Mouse (Mus musculus) G1E (cell line): Measurements from ENCODE around the gene Atf7ip. TPM values are rescaled to one million over a fixed set of nuclear protein-coding genes. Genes with fewer than 3 reads are reported as not detected.

Experiments
- ATAC-seq: 2 replicates; pipeline ENCODE4 v1.8.0; 2016; ENCODE audit warnings: mild to moderate bottlenecking; ENCODE audit not compliant: insufficient number of reproducible peaks, poor library complexity, low FRiP score, severe bottlenecking; ENCODE audit errors: extremely low read depth
- DNase-seq: peaks from one replicate; pipeline ENCODE4 v3.0.0; 2012; ENCODE audit warnings: low spot score
- H3K27me3 ChIP-seq: 2 replicates; pipeline ENCODE4 v1.6.1; 2012; ENCODE audit warnings: mild to moderate bottlenecking, low read length, inconsistent platforms; ENCODE audit not compliant: insufficient read depth
- H3K36me3 ChIP-seq: replicated peaks from 2 replicates; pipeline ENCODE3; 2012; ENCODE audit warnings: mild to moderate bottlenecking, inconsistent platforms
- H3K4me1 ChIP-seq: 2 replicates; pipeline ENCODE4 v1.6.1; 2012; ENCODE audit warnings: low read depth, low read length, inconsistent platforms, mixed read lengths; ENCODE audit not compliant: insufficient read depth
- H3K4me3 ChIP-seq: 2 replicates; pipeline ENCODE4 v1.5.1; 2012; ENCODE audit warnings: low read depth, mild to moderate bottlenecking, inconsistent platforms, low read length, moderate library complexity, mixed read lengths
- H3K9me3 ChIP-seq: replicated peaks from 2 replicates; pipeline ENCODE4 v1.6.1; 2012; ENCODE audit warnings: inconsistent platforms
- CTCF ChIP-seq: IDR thresholded peaks from 2 replicates; pipeline ENCODE4 v1.5.1; 2012; ENCODE audit warnings: low read depth, low read length, inconsistent platforms, mixed read lengths
- GATA1 ChIP-seq: IDR thresholded peaks from 2 replicates; pipeline ENCODE4 v1.6.1; 2012; ENCODE audit warnings: borderline replicate concordance, low read length, inconsistent platforms, mixed read lengths
- GATA2 ChIP-seq: IDR thresholded peaks from 2 replicates; pipeline ENCODE4 v1.6.1; 2012; ENCODE audit warnings: low read depth, low read length, inconsistent platforms, borderline replicate concordance
- POLR2AphosphoS5 ChIP-seq: IDR thresholded peaks from 2 replicates; pipeline ENCODE4 v1.6.1; 2012; ENCODE audit warnings: low read depth, low read length, inconsistent platforms; ENCODE audit not compliant: insufficient replicate concordance
- TAL1 ChIP-seq: conservative IDR thresholded peaks from 2 replicates; pipeline ENCODE4 v1.6.1; 2012; ENCODE audit warnings: low read depth, low read length, inconsistent platforms, mixed read lengths
- polyA plus RNA-seq: library from polyadenylated mRNA; stranded (reverse); fragments of >175 nt; gene quantifications from 2 replicates; pipeline ENCODE4 v1.2.3, GENCODE M21; 2012
- total RNA-seq, 2 experiments: library from RNA; stranded (forward) in 1 of 2; stranded (reverse) in 1 of 2; fragments of 200-1000 nt in 1 of 2; fragments of >200 nt in 1 of 2; fragmentation: Nextera tagmentation in 1 of 2; gene quantifications; 2 replicates each; pipeline ENCODE4 v1.2.3; 2014 to 2017

Gene Atf7ip
- total and polyA plus RNA-seq, 3 experiments, result 24.2 to 192 (median 34.6) TPM

DNA sequence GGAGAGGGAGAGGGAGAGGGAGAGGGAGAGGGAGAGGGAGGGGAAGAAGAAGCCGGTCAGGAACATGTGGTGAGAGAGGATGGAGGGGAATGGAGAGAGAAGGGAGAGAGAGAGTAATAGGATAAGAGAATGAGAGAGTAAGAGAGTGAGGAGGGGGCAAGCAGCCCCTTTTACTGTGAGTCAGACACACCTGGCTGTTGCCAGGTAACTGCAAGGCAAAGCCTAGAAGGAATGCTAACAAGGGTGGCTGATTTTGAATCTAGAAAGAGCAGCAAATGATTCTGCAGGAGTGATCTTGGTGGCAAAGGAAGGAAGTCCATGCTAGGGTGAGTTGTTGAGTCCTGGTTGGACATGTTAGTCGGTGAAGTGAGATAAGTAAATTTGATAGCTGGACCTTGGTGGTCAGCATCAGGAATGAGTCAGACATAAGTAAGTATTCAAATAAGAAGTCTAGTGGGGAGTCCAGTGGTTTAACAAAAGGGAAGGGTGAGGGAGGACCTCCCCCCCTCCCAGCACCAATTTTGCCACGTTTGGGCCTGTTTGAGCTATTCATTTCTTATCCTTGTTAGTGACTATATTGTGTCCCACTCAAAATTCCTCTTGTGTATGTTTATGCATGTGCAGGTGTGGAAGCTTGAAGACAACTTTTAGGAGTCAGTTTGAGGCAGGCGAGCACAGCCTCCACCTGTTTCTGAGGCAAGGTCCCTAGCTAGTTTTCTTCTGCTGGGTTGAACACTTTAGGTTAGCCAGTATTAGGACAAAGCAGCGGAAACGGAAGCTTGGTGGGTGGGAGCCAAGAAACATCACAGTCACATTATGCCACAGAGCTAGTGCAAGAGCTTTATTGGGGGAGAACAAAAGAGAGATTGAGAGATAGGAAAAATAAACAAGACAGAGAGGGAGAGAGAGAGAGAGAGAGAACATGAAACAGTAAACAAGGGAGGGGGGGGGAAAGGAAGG, 15.2 kb upstream of the Atf7ip start:
- H3K4me1 ChIP-seq, result peaks cover 41% of the 10 kb centered on the region
- DNase-seq, result no peak
- no peaks in the 10 kb centered on the region for H3K9me3 ChIP-seq
- TF ChIP-seq GATA1, result no peak
- TF ChIP-seq GATA2, result no peak
- no peak for TF ChIP-seq POLR2AphosphoS5
- TF ChIP-seq TAL1, result no peak
- no peak for TF ChIP-seq CTCF
- H3K36me3 ChIP-seq, result no peaks in the 10 kb centered on the region
- H3K27me3 ChIP-seq, result no peaks in the 10 kb centered on the region
- no peak for ATAC-seq
- H3K4me3 ChIP-seq, result no peak overlapping the region

DNA sequence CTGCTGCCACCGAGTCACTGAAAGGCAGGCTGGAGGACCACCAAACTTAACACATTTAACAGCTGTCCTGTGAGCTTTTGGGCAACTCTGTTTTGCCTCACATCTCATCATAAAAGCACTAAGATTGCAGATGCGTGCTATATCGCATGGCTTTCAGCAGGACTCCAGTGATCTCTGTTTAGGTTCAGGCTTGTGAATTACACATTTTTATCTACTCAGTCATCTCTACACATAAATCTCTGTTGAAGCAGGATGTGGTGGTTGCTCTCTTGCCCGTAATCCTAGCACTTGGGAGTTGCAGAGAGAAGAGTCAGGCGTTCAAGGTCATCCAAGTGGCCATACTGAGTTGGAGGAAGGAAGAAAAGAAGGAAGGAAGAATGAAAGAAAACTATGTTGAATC, 14.3 kb upstream of the Atf7ip start:
- Histone ChIP-seq H3K27me3 (no peaks in the 10 kb centered on the region), H3K9me3 (no peaks in the 10 kb centered on the region), H3K36me3 (no peaks in the 10 kb centered on the region), H3K4me3 (no peak overlapping the region), H3K4me1 (peaks cover 41% of the 10 kb centered on the region)
- TF ChIP-seq TAL1 (no peak), GATA1 (no peak), POLR2AphosphoS5 (no peak), GATA2 (no peak), CTCF (no peak)
- no peak for ATAC-seq
- DNase-seq, result no peak

DNA sequence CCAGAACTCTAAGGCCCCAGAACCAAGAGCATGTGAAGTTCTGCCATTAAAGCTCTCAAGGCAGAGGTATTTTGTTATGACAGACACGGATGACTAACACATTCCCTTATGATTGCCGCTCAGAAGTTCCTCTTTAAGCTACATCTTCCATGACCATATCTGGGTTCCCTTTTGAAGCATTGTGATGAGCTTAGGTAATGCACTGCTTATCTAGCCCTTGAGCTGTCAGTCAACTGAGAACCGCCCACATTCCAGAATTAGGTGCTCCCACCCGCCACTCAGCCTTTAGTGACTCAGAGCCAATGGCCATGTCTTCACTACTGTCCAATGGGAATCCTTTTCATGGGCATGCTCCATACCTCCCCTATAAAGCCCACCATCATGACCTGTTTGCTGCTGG, 13.7 kb upstream of the Atf7ip start:
- TF ChIP-seq GATA2, result no peak
- no peak for TF ChIP-seq TAL1
- TF ChIP-seq CTCF, result no peak
- no peak for TF ChIP-seq GATA1
- no peak for TF ChIP-seq POLR2AphosphoS5
- Histone ChIP-seq H3K4me1 (peaks cover 42% of the 10 kb centered on the region), H3K9me3 (no peaks in the 10 kb centered on the region), H3K36me3 (no peaks in the 10 kb centered on the region), H3K27me3 (no peaks in the 10 kb centered on the region), H3K4me3 (no peak overlapping the region)
- DNase-seq, result no peak
- no peak for ATAC-seq

DNA sequence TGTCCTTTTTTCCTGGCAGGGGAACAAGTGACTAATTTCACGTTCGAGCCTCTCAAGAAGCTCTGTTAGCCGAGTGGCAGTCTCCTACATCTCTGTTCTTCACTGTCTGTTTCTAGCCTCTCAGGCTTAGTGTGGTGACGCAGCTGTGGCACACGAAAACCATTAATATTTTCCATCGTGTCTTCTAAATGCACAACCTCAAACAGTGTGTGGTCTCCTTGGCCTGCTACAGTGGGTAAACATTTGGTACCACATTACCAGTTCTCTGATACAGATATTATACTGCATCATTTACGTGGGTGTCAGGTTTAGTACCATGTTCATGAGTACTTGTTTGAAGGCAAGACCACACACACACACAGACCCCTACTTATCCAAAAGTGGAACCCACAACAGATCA, 12.5 kb upstream of the Atf7ip start:
- ATAC-seq, result no peak
- no peak for TF ChIP-seq GATA2
- TF ChIP-seq CTCF, result no peak
- no peak for TF ChIP-seq GATA1
- TF ChIP-seq TAL1, result no peak
- TF ChIP-seq POLR2AphosphoS5, result no peak

DNA sequence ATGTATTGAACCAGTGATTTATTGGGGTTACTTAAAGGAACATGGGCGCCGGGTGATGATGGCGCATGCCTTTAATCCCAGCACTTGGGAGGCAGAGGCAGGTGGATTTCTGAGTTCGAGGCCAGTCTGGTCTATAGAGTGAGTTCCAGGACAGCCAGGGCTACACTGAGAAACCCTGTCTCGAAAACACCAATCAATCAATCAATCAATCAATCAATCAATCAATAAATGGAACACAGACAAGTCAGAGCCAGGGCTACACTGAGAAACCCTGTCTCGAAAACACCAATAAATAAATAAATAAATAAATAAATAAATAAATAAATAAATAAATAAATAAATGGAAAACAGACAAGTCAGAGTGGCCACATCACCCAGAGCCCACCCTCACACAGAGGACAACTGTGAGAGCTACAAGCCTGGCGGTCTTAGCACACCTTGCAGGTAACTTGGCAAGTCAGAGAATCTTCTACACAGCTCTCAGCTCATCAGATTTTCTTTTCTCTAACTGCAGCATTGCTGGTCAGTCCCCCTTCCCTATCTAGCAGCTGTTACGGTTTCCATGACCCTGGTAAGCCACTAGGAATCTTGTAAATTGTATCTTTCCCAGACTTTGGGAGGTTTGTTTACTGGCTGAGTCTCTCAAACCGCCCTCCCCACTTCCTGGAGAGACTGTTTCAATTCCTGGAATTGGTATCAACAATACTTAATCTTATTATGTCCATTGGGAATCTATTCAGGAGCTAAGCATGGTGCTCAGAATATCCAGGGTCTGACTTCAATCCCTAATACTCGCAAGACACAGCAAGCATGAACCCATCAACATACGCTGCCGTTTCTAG, 11.8 kb upstream of the Atf7ip start:
- TF ChIP-seq CTCF (no peak), GATA2 (no peak)
- Histone ChIP-seq H3K36me3 (no peaks in the 10 kb centered on the region), H3K4me3 (no peak overlapping the region), H3K27me3 (no peaks in the 10 kb centered on the region), H3K9me3 (no peaks in the 10 kb centered on the region), H3K4me1 (peaks cover 58% of the 10 kb centered on the region)
- ATAC-seq (no peak), DNase-seq (no peak)

More for the DNA sequence above, 12.5 kb upstream of the Atf7ip start:
- Histone ChIP-seq H3K9me3 (no peaks in the 10 kb centered on the region), H3K36me3 (no peaks in the 10 kb centered on the region), H3K4me3 (no peak overlapping the region), H3K4me1 (peaks cover 55% of the 10 kb centered on the region), H3K27me3 (no peaks in the 10 kb centered on the region)
- DNase-seq, result no peak

DNA sequence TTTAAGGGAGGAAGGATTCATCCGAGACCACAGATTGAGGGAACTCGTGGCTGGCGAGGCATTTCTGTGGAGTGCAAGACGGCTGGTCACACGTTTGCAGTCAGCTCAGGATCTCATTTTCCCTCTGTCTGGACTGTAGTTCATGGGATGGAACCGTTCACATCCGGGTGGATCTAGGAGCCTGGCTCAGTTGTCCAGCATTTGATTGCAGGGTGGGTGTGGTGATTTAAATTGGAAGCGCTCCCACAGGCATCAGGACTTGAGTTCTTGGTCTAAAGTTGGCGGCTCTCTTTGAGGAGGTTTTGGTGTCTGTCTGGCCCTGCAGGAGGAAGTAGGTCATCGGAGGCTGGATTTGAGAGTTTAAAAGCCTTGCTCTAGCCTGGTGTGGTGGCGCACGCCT, 10.9 kb upstream of the Atf7ip start:
- Histone ChIP-seq H3K4me3 (no peak overlapping the region), H3K9me3 (no peaks in the 10 kb centered on the region), H3K27me3 (no peaks in the 10 kb centered on the region), H3K4me1 (peaks cover 58% of the 10 kb centered on the region), H3K36me3 (no peaks in the 10 kb centered on the region)
- ATAC-seq (no peak), DNase-seq (no peak)
- TF ChIP-seq CTCF (no peak), GATA2 (no peak), GATA1 (no peak), TAL1 (no peak), POLR2AphosphoS5 (no peak)
